Mouse (Mus musculus): ENCODE results near the gene Hist1h2bj. TPM values are rescaled to one million over a fixed set of nuclear protein-coding genes. Genes with fewer than 3 reads are reported as not detected.
"Not testable (repeated sequence)": the region's sequence is repeated elsewhere in the genome, so short reads cannot be mapped to it uniquely, and the experiment has no call there.

Hist1h2bj gene
- polyA plus RNA-seq, 1 experiment from 2014 or later: 89.3 TPM

- no peak for DNase-seq (ENCODE audit: low spot score)
Observed at GRCm38 (mm10) chr13:22039364-22039763, 3.6 kb upstream of the Hist1h2bj start.

DNA sequence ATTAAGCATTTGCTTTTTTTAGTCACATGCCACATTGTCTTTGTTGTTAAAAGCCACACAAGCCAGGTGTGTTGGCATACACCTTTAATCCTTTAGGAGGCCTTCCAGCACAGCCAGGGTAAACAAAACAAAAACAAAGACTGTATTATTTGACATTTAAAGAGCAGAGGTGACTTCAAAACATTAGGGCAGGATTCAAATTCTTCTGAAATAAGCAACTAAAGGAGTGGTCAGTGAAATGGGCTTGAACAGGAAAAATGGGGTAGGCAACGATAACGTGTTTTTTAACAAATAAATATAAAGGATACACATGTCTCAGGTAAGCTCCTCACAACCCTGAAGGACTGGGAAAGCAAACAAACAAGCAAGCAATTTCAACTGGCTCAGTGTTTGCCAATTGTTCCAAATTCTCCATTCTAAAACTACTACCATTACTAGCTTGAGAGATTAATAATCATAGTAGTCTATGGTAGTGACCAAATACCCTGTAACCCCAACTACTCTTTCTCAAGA lies 3.0 kb upstream of the Hist1h2bj start:
- peak; percentile 2 for DNase-seq (ENCODE audit: low spot score)

DNA sequence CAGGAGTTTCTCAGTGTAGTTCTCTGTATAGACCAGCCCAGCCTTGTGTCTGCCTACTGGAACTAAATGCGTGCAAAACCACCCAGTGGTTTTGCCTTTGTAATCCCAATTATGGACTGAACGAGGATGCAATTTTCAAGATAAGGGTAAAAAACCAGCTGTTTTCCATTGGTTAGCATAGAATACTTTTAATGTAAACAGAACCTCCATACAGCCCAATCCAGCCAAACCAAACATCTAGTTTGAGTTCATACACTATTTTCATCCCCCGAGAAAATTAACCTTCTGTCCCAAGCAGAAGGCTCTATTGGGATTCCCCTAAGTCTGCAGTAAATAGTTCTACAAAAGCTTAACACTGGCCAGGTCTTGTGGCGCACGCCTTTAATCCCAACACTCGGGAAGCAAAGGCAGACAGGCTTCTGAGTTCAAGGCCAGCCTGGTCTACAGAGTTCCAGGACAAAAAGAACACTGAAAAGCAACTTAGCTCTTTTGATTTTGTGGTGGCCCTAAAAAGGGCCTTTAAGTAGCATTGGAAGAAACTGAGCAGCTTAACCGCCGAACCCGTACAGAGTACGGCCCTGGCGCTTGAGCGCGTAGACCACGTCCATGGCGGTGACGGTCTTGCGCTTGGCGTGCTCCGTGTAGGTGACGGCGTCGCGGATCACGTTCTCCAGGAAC lies 2.4 kb upstream of the Hist1h2bj start:
- DNase-seq (ENCODE audit: low spot score): peak; percentile 69

DNA sequence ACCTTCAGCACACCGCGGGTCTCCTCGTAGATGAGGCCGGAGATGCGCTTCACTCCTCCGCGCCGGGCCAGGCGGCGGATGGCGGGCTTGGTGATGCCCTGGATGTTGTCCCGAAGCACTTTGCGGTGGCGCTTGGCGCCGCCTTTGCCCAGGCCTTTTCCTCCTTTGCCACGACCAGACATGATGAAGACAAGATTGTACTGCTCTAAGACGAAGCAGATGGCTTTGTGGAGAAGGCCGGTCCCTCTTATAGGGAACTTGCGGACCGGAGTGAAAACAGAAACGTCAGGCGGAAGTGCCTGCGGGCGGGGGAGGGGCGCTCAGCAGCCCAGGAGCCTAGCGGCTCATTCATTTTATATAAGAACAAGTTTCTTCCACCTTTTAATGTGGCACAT lies 1.9 kb upstream of the Hist1h2bj start, which contains the start of gene Hist1h4i:
Gene Hist1h4i, minus strand, starts transcription at position 221 of the 395 bp plus-strand sequence.
- DNase-seq (ENCODE audit: low spot score): peak; percentile 96

GRCm38 (mm10) chr13:22041651-22042567 lies 1.1 kb upstream of the Hist1h2bj start:
- DNase-seq (ENCODE audit: low spot score): peak; percentile 40

- DNase-seq (ENCODE audit: low spot score): peak; percentile 72
Observed at GRCm38 (mm10) chr13:22043503-22044431, 753 bp downstream of the Hist1h2bj start.

DNA sequence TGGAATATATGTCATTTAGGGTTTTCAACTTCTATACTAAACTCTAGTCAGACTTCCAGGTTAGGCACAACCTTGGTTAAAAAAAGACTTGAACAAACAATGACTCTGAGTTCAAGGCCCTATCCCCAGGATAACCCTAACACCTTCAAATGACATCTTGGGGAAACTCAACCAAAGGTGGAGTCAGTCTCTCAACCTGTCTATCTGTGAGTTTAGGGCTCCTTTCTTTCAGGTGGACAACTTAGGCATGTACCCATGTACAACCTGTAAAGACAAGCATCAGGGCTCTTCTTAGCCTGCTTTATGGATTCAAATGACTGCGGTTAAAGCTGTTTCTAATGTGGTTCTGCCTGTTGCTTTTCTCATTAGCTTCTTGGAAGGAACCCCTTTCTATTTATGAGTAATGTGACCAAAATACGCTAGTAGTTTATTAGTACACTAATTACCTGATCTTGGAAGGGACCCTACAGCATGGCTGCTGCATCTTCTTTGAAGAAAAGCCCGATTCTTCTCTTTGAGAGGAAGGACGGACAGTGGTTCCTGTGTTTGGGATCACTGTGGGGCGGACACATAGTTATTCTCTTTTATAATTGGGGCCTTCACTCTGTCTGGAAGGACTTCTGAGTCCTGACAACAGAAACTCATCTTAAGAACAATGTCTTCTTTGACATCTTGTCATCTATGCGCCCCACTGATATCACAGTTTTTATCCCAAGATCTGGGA lies 1.6 kb downstream of the Hist1h2bj start:
- peak; percentile 1 for DNase-seq (ENCODE audit: low spot score)

DNA sequence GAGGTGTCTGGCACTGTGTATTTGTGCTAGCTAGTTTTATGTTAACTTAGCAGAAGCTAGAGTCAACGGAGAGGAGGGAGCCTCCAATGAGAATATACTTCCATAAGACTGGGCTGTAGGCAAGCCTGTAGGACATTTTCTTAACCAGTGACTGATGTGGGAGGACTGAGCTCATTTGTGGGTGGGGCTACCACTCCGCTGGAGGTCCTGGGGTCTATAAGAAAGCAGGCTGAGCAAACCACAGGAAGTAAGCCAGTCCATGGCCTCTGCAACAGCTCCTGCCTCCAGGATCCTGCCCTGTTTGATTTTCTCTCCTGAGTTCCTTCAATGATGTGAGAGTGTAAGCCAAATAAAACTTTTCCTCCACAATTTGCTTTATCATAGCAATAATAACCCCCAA lies 2.3 kb downstream of the Hist1h2bj start:
- peak; percentile 14 for DNase-seq (ENCODE audit: low spot score)

GRCm38 (mm10) chr13:22049041-22049440 lies 6.0 kb downstream of the Hist1h2bj start:
- peak; percentile 50 for DNase-seq (ENCODE audit: low spot score)

GRCm38 (mm10) chr13:22049737-22050440 lies 6.9 kb downstream of the Hist1h2bj start:
- DNase-seq (ENCODE audit: low spot score): peak; percentile 76

- DNase-seq (ENCODE audit: low spot score): peak; percentile 92
Observed at GRCm38 (mm10) chr13:22050591-22051522, 7.8 kb downstream of the Hist1h2bj start.

GRCm38 (mm10) chr13:22051523-22051859 lies 8.5 kb downstream of the Hist1h2bj start:
- no peak for DNase-seq (ENCODE audit: low spot score)

- no peak for DNase-seq (ENCODE audit: low spot score)
Observed at GRCm38 (mm10) chr13:22053754-22054153, 10.7 kb downstream of the Hist1h2bj start.

GRCm38 (mm10) chr13:22061422-22061821 lies 18.4 kb downstream of the Hist1h2bj start:
- no peak for DNase-seq (ENCODE audit: low spot score)

- no peak for DNase-seq (ENCODE audit: low spot score)
Observed at GRCm38 (mm10) chr13:22063468-22063867, 20.5 kb downstream of the Hist1h2bj start.

DNA sequence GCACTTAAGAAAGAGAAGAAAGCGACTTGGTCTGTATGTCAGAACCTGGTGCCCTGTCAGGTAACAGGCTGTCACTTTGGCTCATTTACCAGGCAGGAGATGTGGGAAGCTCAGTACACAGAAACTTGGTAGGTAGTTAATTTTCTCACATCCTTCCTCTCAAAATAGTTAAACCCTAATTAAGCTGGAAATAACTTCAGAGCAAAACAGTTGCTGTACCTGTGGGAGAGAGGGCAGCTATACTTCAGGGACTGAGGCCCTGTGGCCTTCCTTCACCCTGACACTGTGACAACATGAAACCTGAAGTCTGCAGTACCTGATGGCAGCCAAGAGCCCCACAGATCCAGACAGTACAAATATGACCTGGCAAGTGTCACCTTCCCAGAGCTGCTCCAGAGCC lies 41.1 kb downstream of the Hist1h2bj start, which contains the start of gene Vmn1r188:
Gene Vmn1r188, plus strand, starts transcription at position 301 of the 400 bp plus-strand sequence.
- not testable (repeated sequence) for DNase-seq (ENCODE audit: low spot score)
